In genomic region chr17:48776502-48776902, GRCm38 (mm10) we compare ENCODE assay signal across 16 mouse cellular contexts.
DNase-seq lines count a peak whose midpoint lies in the region; ATAC-seq lines count a peak whose summit lies in the region.
"Had no signal": no experiment of that assay in that cellular context is flagged by ENCODE, and none has a peak within 500 bp of the region (broad histone marks: within the 10 kb centered on the region; RNA-seq: fewer than 3 reads in every experiment).

No protein-coding gene starts in this region.

- H3K4me3 ChIP-seq in embryonic facial prominence, embryonic 14.5 days (ENCODE audit: low read depth, low read length) = no peak overlapping the region
- no peak overlapping the region for H3K4me3 ChIP-seq in hindbrain, embryonic 12.5 days
- H3K4me3 ChIP-seq in midbrain, embryonic 14.5 days (replicated peaks; ENCODE audit: low read depth, low read length) = no peak overlapping the region
- H3K4me3 ChIP-seq: liver, embryonic 15.5 days had no signal

- 9% methylated on average over 2 of the region's 2 CpGs for WGBS in embryonic facial prominence, embryonic 14.5 days
- WGBS in hindbrain, embryonic 12.5 days = 17% methylated on average over 2 of the region's 2 CpGs
- WGBS in midbrain, embryonic 14.5 days = 2% methylated on average over 2 of the region's 2 CpGs

- H3K36me3 ChIP-seq in embryonic facial prominence, embryonic 14.5 days (ENCODE audit: control insufficient read depth, insufficient read depth, low read length) = no peaks in the 10 kb centered on the region
- H3K36me3 ChIP-seq in hindbrain, embryonic 12.5 days = no peaks in the 10 kb centered on the region
- no peaks in the 10 kb centered on the region for H3K36me3 ChIP-seq in midbrain, embryonic 14.5 days (ENCODE audit: control insufficient read depth, insufficient read depth, low read length)
- H3K36me3 ChIP-seq: G1E; liver, embryonic 15.5 days had no signal

- ATAC-seq in embryonic facial prominence, embryonic 14.5 days (ENCODE audit: low read depth) = no peak; the same call in 1 of the 2 replicates
- ATAC-seq in hindbrain, embryonic 12.5 days (ENCODE audit: low FRiP score) = peak; percentile 41
- peak; percentile 54; the same call in 1 of the 2 replicates for ATAC-seq in midbrain, embryonic 14.5 days (ENCODE audit: low FRiP score, low TSS enrichment)
- ATAC-seq in inflammation-experienced regulatory T-cells, adult 6 months = no peak

- peak; percentile 53 for DNase-seq in embryo, embryonic 10 days (ENCODE audit: low spot score)
- DNase-seq in embryonic facial prominence, embryonic 14.5 days (ENCODE audit: low spot score) = peak; percentile 26
- DNase-seq in midbrain, embryonic 14.5 days = peak; percentile 70
- no peak for DNase-seq in gastrocnemius, adult 18-20 months (ENCODE audit: low spot score)
- DNase-seq in frontal cortex, adult 2 months (ENCODE audit: extremely low spot score in 1 of 2, low spot score in 1 of 2) = no peak
- no peak for DNase-seq in kidney, postnatal 4 days
- DNase-seq: adrenal gland, postnatal 36 days; cerebellum, adult 18-20 months; heart, postnatal 36 days; kidney, adult 9 months; right cerebral cortex, postnatal 14 days had no signal

- H3K4me2 ChIP-seq in embryonic facial prominence, embryonic 14.5 days (ENCODE audit: low read depth, low read length) = no peak overlapping the region
- 0 out of 2 replicates have a peak overlapping the region, but pooled peaks have one; percentile 4 for H3K4me2 ChIP-seq in hindbrain, embryonic 12.5 days (replicated peaks)
- 0 out of 2 replicates have a peak overlapping the region, but pooled peaks have one; percentile 7 for H3K4me2 ChIP-seq in midbrain, embryonic 14.5 days (ENCODE audit: low read length)
- H3K4me2 ChIP-seq: liver, embryonic 15.5 days had no signal

- H3K27me3 ChIP-seq in embryonic facial prominence, embryonic 14.5 days (replicated peaks; ENCODE audit: control insufficient read depth, insufficient read depth, low read length) = no peaks in the 10 kb centered on the region
- H3K27me3 ChIP-seq in hindbrain, embryonic 12.5 days = no peaks in the 10 kb centered on the region
- H3K27me3 ChIP-seq in midbrain, embryonic 14.5 days (ENCODE audit: control insufficient read depth, insufficient read depth, low read length) = no peaks in the 10 kb centered on the region
- H3K27me3 ChIP-seq: liver, embryonic 15.5 days had no signal

- H3K4me1 ChIP-seq in embryonic facial prominence, embryonic 14.5 days (ENCODE audit: control insufficient read depth, insufficient read depth, low read length) = peaks cover 9% of the 10 kb centered on the region; the same call in 1 of the 2 replicates
- H3K4me1 ChIP-seq in hindbrain, embryonic 12.5 days = peaks cover 44% of the 10 kb centered on the region
- peaks cover 45% of the 10 kb centered on the region for H3K4me1 ChIP-seq in midbrain, embryonic 14.5 days (ENCODE audit: control insufficient read depth, insufficient read depth, low read length)
- H3K4me1 ChIP-seq: liver, embryonic 15.5 days had no signal

- H3K9ac ChIP-seq in embryonic facial prominence, embryonic 14.5 days (ENCODE audit: low read depth, low read length) = no peak overlapping the region
- 0 out of 2 replicates have a peak overlapping the region, but pooled peaks have one; percentile 28 for H3K9ac ChIP-seq in hindbrain, embryonic 12.5 days
- peak overlapping the region; percentile 36; the same call in 1 of the 2 replicates for H3K9ac ChIP-seq in midbrain, embryonic 14.5 days (replicated peaks; ENCODE audit: low read length)
- H3K9ac ChIP-seq: liver, embryonic 15.5 days had no signal

- H3K9me3 ChIP-seq in embryonic facial prominence, embryonic 14.5 days (ENCODE audit: control insufficient read depth, low read length) = peaks cover 4% of the 10 kb centered on the region; the same call in 1 of the 2 replicates
- 0 out of 2 replicates have a peak, but pooled peaks cover 5% of the 10 kb centered on the region for H3K9me3 ChIP-seq in hindbrain, embryonic 12.5 days (replicated peaks)
- no peaks in the 10 kb centered on the region for H3K9me3 ChIP-seq in midbrain, embryonic 14.5 days (ENCODE audit: control insufficient read depth, low read length)
- H3K9me3 ChIP-seq: liver, embryonic 15.5 days had no signal

- H3K27ac ChIP-seq in embryonic facial prominence, embryonic 14.5 days (replicated peaks; ENCODE audit: low read depth, low read length) = no peak overlapping the region
- H3K27ac ChIP-seq in hindbrain, embryonic 12.5 days = peak overlapping the region; percentile 80
- peak overlapping the region; percentile 85 for H3K27ac ChIP-seq in midbrain, embryonic 14.5 days (replicated peaks; ENCODE audit: low read depth, low read length)
- H3K27ac ChIP-seq: liver, embryonic 15.5 days; macrophage had no signal

Comparison
In these comparisons a context has a peak if more than half of its experiments do, and no peak if none do; other contexts are left out.
1. DNase-seq: peak in embryo, embryonic 10 days (single experiment), embryonic facial prominence, embryonic 14.5 days (single experiment) and midbrain, embryonic 14.5 days (single experiment); none in gastrocnemius, adult 18-20 months (single experiment), frontal cortex, adult 2 months (0 of 2) and kidney, postnatal 4 days (0 of 2).
2. ATAC-seq: peak in hindbrain, embryonic 12.5 days (single experiment) and midbrain, embryonic 14.5 days (single experiment); none in embryonic facial prominence, embryonic 14.5 days (single experiment) and inflammation-experienced regulatory T-cells, adult 6 months (single experiment).